Mouse (Mus musculus): Measurements from ENCODE around the gene Hist2h3b. TPM values are rescaled to one million over a fixed set of nuclear protein-coding genes. Genes with fewer than 3 reads are reported as not detected.

The Hist2h3b gene
- polyA plus RNA-seq, 1 experiment from 2014 or later = 5.3 TPM

DNA sequence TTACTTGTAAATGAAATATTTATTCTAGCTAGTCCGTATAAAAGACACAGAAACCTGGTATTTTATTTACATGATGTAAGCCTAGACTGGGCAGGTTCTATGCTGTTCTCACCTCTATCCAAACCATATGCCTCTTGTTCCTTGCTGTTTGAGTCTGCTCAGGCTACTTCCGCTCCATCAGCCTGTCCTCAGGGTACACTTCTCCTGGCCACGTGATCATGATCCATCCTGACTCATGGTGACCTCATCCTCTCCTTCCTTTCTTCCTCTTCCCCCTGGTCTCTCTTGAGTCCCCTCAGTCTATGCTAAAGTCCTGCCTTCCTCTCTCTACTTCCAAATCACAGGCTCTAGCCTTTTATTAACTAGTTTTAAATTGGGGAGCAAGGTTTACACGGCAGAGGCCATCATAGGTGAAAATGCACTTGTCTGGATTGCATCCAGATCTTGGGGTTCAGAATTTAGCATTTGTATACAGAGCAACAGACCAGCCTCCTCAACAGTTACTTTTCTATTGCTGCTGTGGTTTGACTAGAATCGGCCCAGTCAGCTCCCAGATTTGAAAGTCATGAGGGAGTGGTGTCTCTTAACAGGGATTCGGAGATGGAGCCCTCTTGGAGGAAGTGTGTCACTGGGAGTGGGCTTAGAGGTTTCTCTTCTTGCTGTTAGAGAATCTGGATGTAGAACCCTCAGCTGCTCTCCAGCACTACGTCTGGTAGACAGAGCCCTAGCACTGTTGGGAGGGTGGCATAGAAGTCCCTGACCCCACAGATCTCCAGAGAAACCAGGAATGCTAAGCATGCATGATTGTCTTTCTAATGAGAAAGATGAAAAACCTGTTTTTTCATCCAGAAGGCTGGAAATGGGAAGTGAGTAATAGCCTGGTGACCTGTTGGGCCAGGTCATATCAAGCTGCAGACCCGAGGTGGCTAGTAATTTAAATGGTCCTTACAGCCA lies 41.5 kb upstream of the Hist2h3b start:
- Histone ChIP-seq H3K4me3 (ENCODE audit: low read depth, low read length) (no peak overlapping the region), H3K4me1 (ENCODE audit: control insufficient read depth, insufficient read depth, low read length) (peaks cover 2% of the 10 kb centered on the region), H3K27ac (ENCODE audit: low read depth, low read length) (no peak overlapping the region), H3K9ac (replicated peaks; ENCODE audit: low read depth, low read length) (no peak overlapping the region), H3K9me3 (ENCODE audit: control insufficient read depth, low read length) (no peaks in the 10 kb centered on the region), H3K27me3 (ENCODE audit: control insufficient read depth, insufficient read depth, low read length) (no peaks in the 10 kb centered on the region), H3K4me2 (ENCODE audit: low read depth, low read length) (no peak overlapping the region), H3K36me3 (ENCODE audit: control insufficient read depth, insufficient read depth, low read length) (no peaks in the 10 kb centered on the region)
- 76% methylated on average over 8 of the region's 8 CpGs for WGBS
- no peak for ATAC-seq (ENCODE audit: low read depth)

DNA sequence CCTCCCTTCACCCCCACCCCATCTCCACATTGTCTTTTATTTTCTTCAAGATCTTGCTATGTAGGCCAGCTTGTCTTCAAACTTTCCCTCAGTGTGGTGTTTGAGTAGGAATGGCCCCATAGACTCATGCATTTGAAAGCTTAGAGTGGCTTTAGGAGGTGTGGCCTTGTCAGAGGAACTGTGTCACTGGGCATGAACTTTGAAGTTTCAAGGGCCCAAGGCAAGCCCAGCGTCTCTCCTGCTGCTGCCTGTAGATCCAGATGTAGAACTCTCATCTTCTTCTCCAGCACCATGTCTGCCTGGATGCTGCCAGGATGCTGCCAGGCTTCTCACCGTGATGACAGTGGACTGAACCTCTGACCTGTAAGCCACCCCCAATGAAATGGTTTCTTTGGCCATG lies 39.6 kb upstream of the Hist2h3b start:
- H3K9ac ChIP-seq (replicated peaks; ENCODE audit: low read depth, low read length) = no peak overlapping the region
- no peak for ATAC-seq (ENCODE audit: low read depth)
- 63% methylated on average over 2 of the region's 2 CpGs for WGBS
- H3K4me2 ChIP-seq (ENCODE audit: low read depth, low read length) = no peak overlapping the region
- no peaks in the 10 kb centered on the region for H3K9me3 ChIP-seq (ENCODE audit: control insufficient read depth, low read length)
- H3K27me3 ChIP-seq (ENCODE audit: control insufficient read depth, insufficient read depth, low read length) = no peaks in the 10 kb centered on the region
- no peaks in the 10 kb centered on the region for H3K4me1 ChIP-seq (ENCODE audit: control insufficient read depth, insufficient read depth, low read length)
- H3K27ac ChIP-seq (ENCODE audit: low read depth, low read length) = no peak overlapping the region
- H3K4me3 ChIP-seq (ENCODE audit: low read depth, low read length) = no peak overlapping the region
- H3K36me3 ChIP-seq (ENCODE audit: control insufficient read depth, insufficient read depth, low read length) = no peaks in the 10 kb centered on the region

DNA sequence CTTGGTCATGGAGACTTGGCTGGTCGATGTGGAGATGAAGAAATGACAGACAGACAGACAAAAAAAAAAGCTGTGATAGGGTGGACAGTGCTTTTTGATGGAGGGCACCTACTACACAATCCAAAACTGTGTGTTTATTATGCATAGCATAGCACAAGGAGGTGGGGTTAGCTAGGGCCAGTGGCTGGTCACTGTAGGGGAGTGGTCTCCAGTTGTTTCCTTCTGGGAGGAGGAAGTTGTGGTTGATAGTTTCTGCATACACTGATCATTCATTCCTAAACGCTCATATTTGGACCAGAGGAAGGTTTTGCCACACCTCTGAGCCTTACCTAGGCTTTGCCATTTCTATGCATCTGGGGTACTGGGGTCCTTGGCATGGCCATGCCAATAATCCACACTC lies 38.0 kb upstream of the Hist2h3b start:
- 77% methylated on average over 2 of the region's 2 CpGs for WGBS
- Histone ChIP-seq H3K9ac (replicated peaks; ENCODE audit: low read depth, low read length) (no peak overlapping the region), H3K4me1 (ENCODE audit: control insufficient read depth, insufficient read depth, low read length) (no peaks in the 10 kb centered on the region), H3K9me3 (ENCODE audit: control insufficient read depth, low read length) (no peaks in the 10 kb centered on the region), H3K36me3 (ENCODE audit: control insufficient read depth, insufficient read depth, low read length) (no peaks in the 10 kb centered on the region), H3K4me2 (ENCODE audit: low read depth, low read length) (no peak overlapping the region), H3K27ac (ENCODE audit: low read depth, low read length) (no peak overlapping the region), H3K4me3 (ENCODE audit: low read depth, low read length) (no peak overlapping the region), H3K27me3 (ENCODE audit: control insufficient read depth, insufficient read depth, low read length) (no peaks in the 10 kb centered on the region)
- ATAC-seq (ENCODE audit: low read depth) = no peak

DNA sequence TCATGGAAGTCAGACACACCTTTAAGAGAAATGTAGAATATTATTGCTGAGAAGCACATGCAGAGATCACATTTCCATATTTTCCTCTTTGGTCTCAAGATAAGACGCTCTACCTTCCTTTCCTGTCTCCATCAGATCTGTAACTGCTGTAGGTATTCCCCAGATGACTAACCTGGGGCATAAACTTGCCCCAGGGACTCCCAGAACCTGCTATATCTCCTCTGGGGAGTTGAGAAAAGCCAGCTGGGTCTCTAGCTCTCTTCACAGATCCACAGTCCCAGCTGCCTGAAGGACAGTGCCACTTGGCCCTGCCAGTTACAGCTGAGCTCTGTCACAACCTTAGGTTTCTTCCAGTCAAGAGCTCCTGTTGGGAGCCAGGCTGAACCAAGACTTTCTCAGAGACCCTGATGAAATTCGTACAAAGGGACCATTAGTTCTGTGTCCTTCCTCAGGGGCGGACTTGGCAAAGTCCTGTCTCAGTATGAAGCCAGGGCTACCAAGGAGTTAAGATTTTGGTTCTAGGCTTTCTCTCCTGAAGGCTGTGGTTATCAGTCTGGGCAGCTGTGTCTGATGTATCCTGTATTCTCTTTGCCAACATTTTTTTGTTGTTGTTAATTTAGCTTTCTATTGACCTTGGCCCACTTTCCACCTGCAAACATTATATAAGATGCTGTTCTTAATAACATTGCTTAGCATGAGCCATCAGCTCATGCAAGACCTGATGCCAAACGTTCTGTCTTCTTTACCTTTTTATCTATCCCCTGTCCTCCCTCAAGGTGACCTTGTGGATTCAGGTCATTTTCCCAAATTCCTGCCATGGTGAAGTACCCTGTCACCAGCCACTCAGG lies 37.3 kb upstream of the Hist2h3b start:
- no peaks in the 10 kb centered on the region for H3K4me1 ChIP-seq (ENCODE audit: control insufficient read depth, insufficient read depth, low read length)
- no peaks in the 10 kb centered on the region for H3K27me3 ChIP-seq (ENCODE audit: control insufficient read depth, insufficient read depth, low read length)
- ATAC-seq (ENCODE audit: low read depth) = no peak
- no peaks in the 10 kb centered on the region for H3K9me3 ChIP-seq (ENCODE audit: control insufficient read depth, low read length)
- H3K36me3 ChIP-seq (ENCODE audit: control insufficient read depth, insufficient read depth, low read length) = no peaks in the 10 kb centered on the region
- H3K9ac ChIP-seq (replicated peaks; ENCODE audit: low read depth, low read length) = no peak overlapping the region
- no peak overlapping the region for H3K27ac ChIP-seq (ENCODE audit: low read depth, low read length)
- H3K4me3 ChIP-seq (ENCODE audit: low read depth, low read length) = no peak overlapping the region
- 73% methylated on average over 4 of the region's 4 CpGs for WGBS
- no peak overlapping the region for H3K4me2 ChIP-seq (ENCODE audit: low read depth, low read length)

DNA sequence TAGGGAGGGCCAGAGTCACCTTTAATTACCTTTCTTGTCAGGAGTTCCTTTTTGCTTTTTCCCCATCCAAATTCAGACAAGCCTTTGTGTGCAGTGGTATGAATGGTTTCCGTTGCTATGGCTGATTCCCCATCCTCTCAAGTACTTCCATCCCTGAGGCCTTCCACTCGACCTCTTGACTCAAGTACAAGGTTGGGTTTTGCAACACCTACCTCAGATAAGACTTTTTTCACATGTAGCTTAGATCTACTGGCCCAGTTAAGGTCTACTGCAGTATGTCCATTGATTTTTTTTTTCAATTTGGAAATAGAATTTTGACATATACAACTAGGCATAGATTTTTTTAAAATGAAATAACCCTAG lies 36.7 kb upstream of the Hist2h3b start:
- Histone ChIP-seq H3K27me3 (ENCODE audit: control insufficient read depth, insufficient read depth, low read length) (no peaks in the 10 kb centered on the region), H3K9ac (replicated peaks; ENCODE audit: low read depth, low read length) (no peak overlapping the region), H3K4me3 (ENCODE audit: low read depth, low read length) (no peak overlapping the region), H3K9me3 (ENCODE audit: control insufficient read depth, low read length) (no peaks in the 10 kb centered on the region), H3K4me1 (ENCODE audit: control insufficient read depth, insufficient read depth, low read length) (no peaks in the 10 kb centered on the region), H3K4me2 (ENCODE audit: low read depth, low read length) (no peak overlapping the region), H3K27ac (ENCODE audit: low read depth, low read length) (no peak overlapping the region), H3K36me3 (ENCODE audit: control insufficient read depth, insufficient read depth, low read length) (no peaks in the 10 kb centered on the region)
- WGBS = 65% methylated on average over 2 of the region's 2 CpGs
- ATAC-seq (ENCODE audit: low read depth) = no peak

DNA sequence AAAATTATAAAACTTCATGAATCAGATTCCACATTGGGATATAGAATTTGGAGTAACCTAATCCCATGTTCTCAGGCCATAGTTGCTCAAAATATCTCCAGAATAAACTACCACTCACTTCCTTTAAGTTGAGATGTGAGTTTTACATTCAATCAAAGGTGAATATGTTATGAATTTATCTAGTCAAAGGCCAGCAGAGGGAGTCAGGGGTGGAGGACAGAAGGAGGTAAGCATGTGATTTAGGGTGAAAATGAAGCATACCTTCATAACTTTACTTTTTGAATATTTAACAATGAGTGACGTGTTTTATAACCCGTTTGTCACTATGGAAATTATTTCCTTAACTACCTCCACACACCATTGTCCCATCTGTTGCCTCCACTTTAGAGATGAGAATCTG lies 33.5 kb upstream of the Hist2h3b start:
- Histone ChIP-seq H3K9ac (replicated peaks; ENCODE audit: low read depth, low read length) (no peak overlapping the region), H3K36me3 (ENCODE audit: control insufficient read depth, insufficient read depth, low read length) (no peaks in the 10 kb centered on the region), H3K27ac (ENCODE audit: low read depth, low read length) (no peak overlapping the region), H3K27me3 (ENCODE audit: control insufficient read depth, insufficient read depth, low read length) (no peaks in the 10 kb centered on the region), H3K4me3 (ENCODE audit: low read depth, low read length) (no peak overlapping the region), H3K4me1 (ENCODE audit: control insufficient read depth, insufficient read depth, low read length) (0 out of 2 replicates have a peak, but pooled peaks cover 3% of the 10 kb centered on the region), H3K4me2 (ENCODE audit: low read depth, low read length) (no peak overlapping the region), H3K9me3 (ENCODE audit: control insufficient read depth, low read length) (no peaks in the 10 kb centered on the region)
- WGBS = 91% methylated on average over 2 of the region's 2 CpGs
- ATAC-seq (ENCODE audit: low read depth) = no peak

DNA sequence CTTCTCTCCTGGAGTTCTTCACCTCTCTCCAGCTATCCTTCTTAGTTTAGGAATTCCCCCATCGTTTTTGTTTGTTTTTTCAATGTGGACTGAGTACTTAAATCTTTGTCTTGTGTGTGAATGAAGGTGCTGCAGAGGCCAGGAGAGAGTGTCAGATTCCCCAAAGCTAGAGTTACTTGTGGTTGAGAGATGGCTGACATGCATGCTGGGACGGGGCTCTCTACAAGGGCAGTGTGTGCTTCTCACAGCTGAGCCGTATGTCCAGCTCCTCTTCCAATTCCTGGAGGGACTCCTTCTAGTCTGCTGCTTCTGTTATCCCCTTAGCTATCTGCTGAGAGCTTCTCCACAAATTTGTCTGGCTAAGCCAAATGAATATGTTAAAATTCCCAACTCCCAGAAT lies 32.6 kb upstream of the Hist2h3b start:
- Histone ChIP-seq H3K9ac (replicated peaks; ENCODE audit: low read depth, low read length) (no peak overlapping the region), H3K9me3 (ENCODE audit: control insufficient read depth, low read length) (no peaks in the 10 kb centered on the region), H3K27me3 (ENCODE audit: control insufficient read depth, insufficient read depth, low read length) (no peaks in the 10 kb centered on the region), H3K4me2 (ENCODE audit: low read depth, low read length) (no peak overlapping the region), H3K27ac (ENCODE audit: low read depth, low read length) (no peak overlapping the region), H3K4me3 (ENCODE audit: low read depth, low read length) (no peak overlapping the region), H3K36me3 (ENCODE audit: control insufficient read depth, insufficient read depth, low read length) (no peaks in the 10 kb centered on the region), H3K4me1 (ENCODE audit: control insufficient read depth, insufficient read depth, low read length) (peaks cover 5% of the 10 kb centered on the region; the same call in 1 of the 2 replicates)
- ATAC-seq (ENCODE audit: low read depth) = no peak
- WGBS = 83% methylated on average over 3 of the region's 3 CpGs

DNA sequence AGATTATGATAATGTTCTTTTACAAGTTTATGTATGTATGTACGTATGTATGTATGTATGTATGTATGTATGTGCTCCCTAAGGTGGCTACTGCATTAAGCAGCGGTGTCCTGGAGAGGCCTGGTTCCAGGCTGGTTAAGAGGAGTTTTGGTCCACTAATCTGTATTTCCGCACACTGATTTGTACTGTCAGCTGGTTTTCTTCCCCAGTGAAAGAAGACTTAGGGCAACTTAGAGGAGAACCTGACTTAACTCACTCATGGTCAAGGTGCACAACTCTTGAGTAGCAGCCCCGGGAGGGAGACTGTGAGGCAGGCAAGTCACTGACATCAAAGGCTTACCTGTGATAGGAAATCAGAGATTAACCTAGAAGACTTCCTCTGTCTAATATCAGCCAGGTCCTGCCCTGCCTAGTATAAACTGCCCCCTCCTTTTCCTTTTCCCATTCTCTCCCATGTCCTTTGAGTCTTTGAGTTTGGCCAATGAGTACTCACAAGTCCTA lies 31.6 kb upstream of the Hist2h3b start:
- ATAC-seq (ENCODE audit: low read depth) = no peak
- H3K4me2 ChIP-seq (ENCODE audit: low read depth, low read length) = peak overlapping the region; percentile 3; the same call in 1 of the 2 replicates
- no peak overlapping the region for H3K4me3 ChIP-seq (ENCODE audit: low read depth, low read length)

More for the DNA sequence above, 31.6 kb upstream of the Hist2h3b start:
- 85% methylated on average over 4 of the region's 4 CpGs for WGBS
- no peak overlapping the region for H3K9ac ChIP-seq (replicated peaks; ENCODE audit: low read depth, low read length)
- H3K9me3 ChIP-seq (ENCODE audit: control insufficient read depth, low read length) = no peaks in the 10 kb centered on the region
- no peaks in the 10 kb centered on the region for H3K36me3 ChIP-seq (ENCODE audit: control insufficient read depth, insufficient read depth, low read length)
- no peaks in the 10 kb centered on the region for H3K27me3 ChIP-seq (ENCODE audit: control insufficient read depth, insufficient read depth, low read length)
- H3K4me1 ChIP-seq (ENCODE audit: control insufficient read depth, insufficient read depth, low read length) = peaks cover 6% of the 10 kb centered on the region; the same call in 1 of the 2 replicates
- no peak overlapping the region for H3K27ac ChIP-seq (ENCODE audit: low read depth, low read length)
